Mouse (Mus musculus) testis, postnatal 10 days (tissue): ENCODE measurements around the gene Grk3.

ENCODE experiments used
- DNase-seq: peaks from one replicate; pipeline ENCODE4 v3.0.0; 2021; ENCODE audit warnings: low spot score

Gene Grk3

DNA sequence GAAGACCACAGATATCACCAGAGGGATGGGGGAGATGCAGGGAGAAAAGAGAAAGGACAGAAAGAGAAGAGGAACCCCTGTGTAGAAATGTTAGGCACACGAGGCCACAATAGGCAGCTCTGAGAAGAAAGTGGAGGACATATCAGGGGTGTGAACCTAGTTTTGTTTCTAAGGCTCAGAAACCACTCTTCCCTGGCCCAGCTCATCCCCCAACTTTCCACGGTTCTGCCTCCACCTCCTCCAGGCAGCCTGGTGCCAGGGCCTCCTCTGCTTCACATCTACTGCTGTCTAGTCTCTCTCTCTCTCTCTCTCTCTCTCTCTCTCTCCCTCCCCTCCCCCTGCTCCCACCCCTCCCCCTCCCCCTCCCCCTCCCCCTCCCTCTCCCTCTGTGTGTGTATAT, 7.1 kb downstream of the Grk3 start:
- DNase-seq: no peak

- no peak for DNase-seq
Observed at GRCm38 (mm10) chr5:113006997-113007396, 8.6 kb downstream of the Grk3 start.

GRCm38 (mm10) chr5:113005941-113006391, 9.6 kb downstream of the Grk3 start:
- DNase-seq: no peak

- DNase-seq: no peak
Observed at GRCm38 (mm10) chr5:113002821-113003380, 12.7 kb downstream of the Grk3 start.

- peak; percentile 63 for DNase-seq
Observed at GRCm38 (mm10) chr5:112999227-112999626, 16.4 kb downstream of the Grk3 start.

- DNase-seq: no peak
Observed at GRCm38 (mm10) chr5:112997516-112998186, 17.9 kb downstream of the Grk3 start.

DNA sequence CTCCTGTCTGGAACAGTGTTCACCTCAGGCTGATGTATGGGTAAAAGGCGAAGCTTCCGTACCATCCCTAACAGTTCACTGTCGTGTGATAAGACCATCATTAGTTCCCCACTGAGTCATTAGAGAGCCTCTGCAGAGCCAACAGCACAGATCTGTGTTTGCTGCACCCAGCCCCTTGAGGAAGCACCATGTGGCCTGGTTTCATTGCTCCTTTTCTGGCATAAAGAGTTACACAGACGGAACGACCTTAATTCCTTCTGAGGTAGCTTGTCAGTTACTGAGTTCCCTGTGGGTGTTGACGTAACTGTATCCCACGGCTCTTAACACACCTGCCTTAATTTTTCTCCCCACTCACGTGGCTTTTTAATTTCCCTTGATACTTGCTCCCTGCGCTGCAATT, 24.3 kb downstream of the Grk3 start:
- DNase-seq: no peak

DNA sequence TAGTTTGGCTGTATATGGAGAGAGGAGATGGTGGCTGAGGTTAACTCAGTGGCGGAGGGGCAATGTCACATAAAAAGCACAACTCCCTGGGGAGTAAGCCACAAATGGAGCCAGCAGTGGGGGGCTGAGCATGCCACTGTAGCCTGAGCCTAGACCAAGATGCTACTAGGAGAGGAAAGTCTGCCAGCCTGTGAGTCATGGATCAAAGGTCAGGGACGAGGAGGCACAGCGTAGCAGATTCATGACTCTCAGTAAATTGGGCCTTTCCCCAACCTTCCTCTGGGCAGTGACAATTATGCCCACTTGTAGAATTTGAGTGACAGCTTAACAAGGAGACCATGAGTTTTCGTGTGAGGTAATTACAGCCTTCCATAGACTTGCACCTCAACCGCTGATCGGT, 33.7 kb downstream of the Grk3 start:
- DNase-seq: no peak

DNA sequence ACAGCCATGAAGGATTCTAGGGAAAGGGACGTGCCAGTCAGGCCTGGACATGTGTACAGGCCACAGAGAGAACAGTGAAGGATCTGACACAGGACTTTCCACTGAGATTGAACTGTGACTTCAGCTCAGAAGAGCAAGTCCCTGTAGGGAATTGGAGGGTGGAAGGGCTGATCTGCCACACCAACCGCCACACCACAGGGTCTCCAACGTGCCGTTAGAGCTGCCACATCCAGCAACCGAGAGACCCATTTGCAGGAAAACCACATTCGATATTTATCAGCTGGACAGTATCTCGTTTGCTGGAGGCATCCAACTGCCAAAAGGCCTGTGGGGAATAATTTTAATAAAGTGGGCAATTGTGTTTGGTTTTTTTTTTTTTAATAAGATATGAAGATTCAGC, 35.9 kb downstream of the Grk3 start:
- no peak for DNase-seq

DNA sequence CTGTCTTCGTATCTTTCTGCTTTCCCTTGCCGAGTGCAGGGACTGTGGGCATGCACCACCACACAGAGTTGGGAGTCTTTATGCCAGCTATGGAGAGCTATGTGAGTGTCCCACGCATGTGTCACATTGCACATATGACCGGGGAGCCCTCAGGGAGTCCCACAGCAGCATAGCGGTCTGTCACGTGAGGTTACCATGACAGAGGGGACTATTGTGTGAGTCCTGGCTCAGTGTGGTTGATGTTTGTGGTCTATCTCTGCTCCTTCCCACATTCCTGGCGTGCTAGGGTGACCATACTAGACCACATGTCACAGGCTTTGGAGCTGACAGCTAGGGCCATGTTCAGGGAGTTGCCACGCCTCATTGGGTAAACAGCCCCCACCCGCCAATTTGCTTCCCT, 36.4 kb downstream of the Grk3 start:
- no peak for DNase-seq

DNA sequence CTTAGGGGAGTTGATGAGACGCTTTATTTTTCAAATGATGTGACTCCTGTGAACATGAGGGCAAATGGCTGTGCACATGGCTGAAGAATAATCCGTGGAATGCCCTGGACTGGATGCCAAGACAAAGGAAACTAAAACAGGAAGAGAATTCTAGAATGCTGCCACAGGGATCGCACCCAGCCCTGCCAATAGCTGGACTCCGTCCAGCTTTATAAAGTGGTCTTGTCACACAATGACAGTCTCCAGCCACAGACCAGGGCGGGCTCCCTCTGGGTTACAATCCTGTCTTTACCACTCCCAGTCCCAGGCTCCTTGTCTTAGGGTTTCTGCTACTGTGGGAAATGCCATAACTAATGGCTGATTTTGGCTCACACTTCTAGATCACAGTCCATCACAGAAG, 38.5 kb downstream of the Grk3 start:
- no peak for DNase-seq

- DNase-seq: no peak
Observed at GRCm38 (mm10) chr5:112973596-112973995, 42.0 kb downstream of the Grk3 start.

- no peak for DNase-seq
Observed at GRCm38 (mm10) chr5:112972297-112972696, 43.3 kb downstream of the Grk3 start.

DNA sequence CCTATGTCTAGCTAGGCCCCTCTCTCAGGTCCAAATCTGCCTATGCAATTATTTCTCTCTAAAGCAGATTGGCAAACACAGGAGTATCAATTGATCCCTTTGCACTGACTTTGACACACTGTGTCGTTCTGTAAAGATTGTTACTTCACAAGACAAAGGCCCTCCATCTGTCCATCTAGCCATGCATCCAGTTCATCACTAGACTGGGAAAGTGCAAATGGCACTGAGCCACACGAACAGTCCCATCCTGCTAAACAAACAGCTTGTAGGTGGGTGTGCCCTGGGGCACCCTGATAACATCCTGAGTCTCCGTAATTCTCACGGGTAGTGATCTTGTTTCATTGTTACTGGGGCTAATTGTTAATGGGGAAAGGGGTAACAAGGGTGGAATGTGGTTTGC, 52.1 kb downstream of the Grk3 start:
- no peak for DNase-seq

DNA sequence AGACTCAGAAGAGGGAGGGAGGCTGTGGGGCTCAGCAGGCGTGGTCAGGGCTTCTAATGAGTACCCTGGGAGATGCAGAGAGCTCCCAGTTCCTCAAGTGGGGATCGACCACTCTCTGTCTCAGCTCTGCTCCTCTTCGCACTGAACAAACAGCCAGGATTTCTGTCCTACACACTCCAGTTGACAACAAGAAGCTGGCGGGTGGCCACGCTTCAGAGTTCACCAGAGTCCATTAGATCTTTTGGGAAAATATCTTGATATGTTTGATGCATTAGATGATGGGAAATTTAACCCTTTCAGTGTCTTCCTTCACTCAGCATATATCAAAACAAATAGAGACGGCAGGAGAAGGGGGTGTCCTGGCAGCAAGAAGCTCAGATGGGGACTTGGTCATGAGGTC, 53.4 kb downstream of the Grk3 start:
- no peak for DNase-seq

- DNase-seq: no peak
Observed at GRCm38 (mm10) chr5:112960911-112961310, 54.7 kb downstream of the Grk3 start.

GRCm38 (mm10) chr5:112958293-112958692, 57.3 kb downstream of the Grk3 start:
- peak; percentile 50 for DNase-seq

GRCm38 (mm10) chr5:112956841-112957240, 58.8 kb downstream of the Grk3 start:
- no peak for DNase-seq

- no peak for DNase-seq
Observed at GRCm38 (mm10) chr5:112956368-112956767, 59.2 kb downstream of the Grk3 start.

DNA sequence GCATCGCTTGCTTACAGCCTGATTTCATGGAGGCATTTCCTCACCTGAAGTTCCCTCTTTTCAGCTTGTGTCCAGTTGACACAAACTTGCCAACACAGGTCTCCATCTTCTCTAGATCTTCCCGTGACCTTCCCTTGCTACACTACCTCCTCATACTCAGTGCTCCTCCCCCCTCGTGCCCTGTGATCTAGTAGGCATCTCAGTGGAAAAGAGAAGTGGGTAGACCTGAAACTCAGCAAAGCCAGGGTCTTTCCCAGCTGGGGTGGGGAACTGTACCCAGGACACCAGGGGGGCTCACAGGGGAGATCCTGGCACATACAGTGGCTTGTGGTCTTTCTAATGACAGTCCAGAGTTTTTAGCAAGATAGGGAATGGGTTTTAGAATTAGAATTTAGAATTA, 64.7 kb downstream of the Grk3 start:
- no peak for DNase-seq

DNA sequence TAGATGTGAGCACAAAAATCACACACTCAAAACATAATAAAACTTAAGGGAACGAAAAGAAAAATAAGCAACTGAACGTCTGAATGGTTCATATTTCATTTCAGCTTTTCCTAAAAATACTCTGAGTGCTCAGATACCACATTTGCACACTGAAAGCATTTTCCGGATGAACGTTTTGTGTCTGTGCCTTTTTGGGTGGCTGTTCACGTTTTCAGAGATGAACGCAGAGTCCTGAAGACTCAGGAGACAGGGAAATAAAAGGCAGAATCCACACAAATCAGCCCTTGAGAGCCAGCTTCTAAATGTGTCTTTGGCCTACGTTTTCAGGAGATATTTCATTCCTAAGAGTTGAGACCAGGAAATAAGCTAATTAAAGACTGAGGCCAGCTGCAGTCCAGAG, 69.7 kb downstream of the Grk3 start:
- no peak for DNase-seq

GRCm38 (mm10) chr5:112942244-112942643, 73.3 kb downstream of the Grk3 start:
- no peak for DNase-seq

DNA sequence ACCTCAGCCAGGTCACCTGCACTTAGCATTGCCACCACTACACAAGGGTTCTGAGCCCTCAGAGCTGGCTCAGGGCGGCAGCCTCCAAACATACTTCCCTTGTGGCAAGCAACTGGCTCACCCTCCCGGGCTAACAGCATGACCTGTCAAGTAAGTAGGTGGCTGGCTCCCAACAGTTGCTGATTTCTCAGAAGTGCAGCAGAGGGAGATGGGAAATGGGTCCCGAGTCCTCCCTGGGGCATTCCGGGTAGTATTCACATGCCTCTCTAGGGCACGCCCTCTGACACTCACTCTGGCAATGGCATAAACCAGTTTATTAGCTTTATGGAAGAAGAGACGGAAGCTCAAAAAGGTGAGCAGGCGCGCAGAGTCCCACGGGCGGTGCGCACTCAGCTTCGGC, 74.6 kb downstream of the Grk3 start:
- no peak for DNase-seq

GRCm38 (mm10) chr5:112936632-112937031, 79.0 kb downstream of the Grk3 start:
- DNase-seq: no peak
